Mouse (Mus musculus) testis, adult 2 months (tissue): ENCODE measurements at regions not wholly inside any gene's neighbourhood (a gene's known extent, or its start where the extent isn't known, plus 50 kb on each side); places are given as distances from the start of the nearest gene placed in this dataset.

Experiments used
- H3K27ac ChIP-seq: fragments of 200-500 bp; 2 replicates; pipeline ENCODE4 v1.5.1; 2012; ENCODE audit warnings: low read depth, low read length; ENCODE audit not compliant: control insufficient read depth, insufficient read depth
- H3K27me3 ChIP-seq: fragments of 200-500 bp; 2 replicates; pipeline ENCODE4 v1.6.1; 2012; ENCODE audit warnings: mild to moderate bottlenecking, low read length, moderate library complexity; ENCODE audit not compliant: control insufficient read depth, insufficient read depth
- H3K36me3 ChIP-seq: fragments of 200-500 bp; 2 replicates; pipeline ENCODE4 v1.6.1; 2012; ENCODE audit warnings: mild to moderate bottlenecking, low read length; ENCODE audit not compliant: control insufficient read depth, insufficient read depth
- H3K4me1 ChIP-seq: fragments of 200-500 bp; 2 replicates; pipeline ENCODE4 v1.6.1; 2012; ENCODE audit warnings: low read length; ENCODE audit not compliant: control insufficient read depth, insufficient read depth
- H3K4me3 ChIP-seq: fragments of 200-500 bp; 2 replicates; pipeline ENCODE4 v1.5.1; 2012; ENCODE audit warnings: low read depth, mild to moderate bottlenecking, low read length, moderate library complexity, mixed read lengths; ENCODE audit not compliant: control insufficient read depth
- CTCF ChIP-seq: fragments of 200-500 bp; IDR thresholded peaks from 2 replicates; pipeline ENCODE4 v1.5.1; 2012; ENCODE audit warnings: low read depth, mild to moderate bottlenecking, inconsistent platforms, low read length, moderate library complexity; ENCODE audit not compliant: control insufficient read depth, insufficient read depth, insufficient replicate concordance
- POLR2A ChIP-seq: fragments of 200-500 bp; IDR thresholded peaks from 2 replicates; pipeline ENCODE4 v1.6.1; 2012; ENCODE audit warnings: low read depth, mild to moderate bottlenecking, inconsistent platforms, low read length, moderate library complexity; ENCODE audit not compliant: control insufficient read depth

- Histone ChIP-seq H3K27ac (no peak overlapping the region), H3K4me3 (no peak overlapping the region), H3K4me1 (no peaks in the 10 kb centered on the region), H3K36me3 (no peaks in the 10 kb centered on the region), H3K27me3 (no peaks in the 10 kb centered on the region)
- TF ChIP-seq CTCF (no peak), POLR2A (no peak)
Observed at GRCm38 (mm10) chr4:142898994-142899393, 313.8 kb downstream of the Prdm2 start.

- Histone ChIP-seq H3K27me3 (no peaks in the 10 kb centered on the region), H3K4me1 (no peaks in the 10 kb centered on the region), H3K4me3 (no peak overlapping the region), H3K27ac (no peak overlapping the region), H3K36me3 (no peaks in the 10 kb centered on the region)
- TF ChIP-seq POLR2A (no peak), CTCF (no peak)
Observed at GRCm38 (mm10) chr4:142890711-142891110, 322.1 kb downstream of the Prdm2 start.

GRCm38 (mm10) chr4:142888891-142889290, 323.9 kb downstream of the Prdm2 start:
- no peak overlapping the region for H3K27ac ChIP-seq
- no peaks in the 10 kb centered on the region for H3K36me3 ChIP-seq
- no peaks in the 10 kb centered on the region for H3K4me1 ChIP-seq
- H3K4me3 ChIP-seq = no peak overlapping the region
- TF ChIP-seq POLR2A (no peak), CTCF (no peak)
- H3K27me3 ChIP-seq = no peaks in the 10 kb centered on the region

GRCm38 (mm10) chr4:142887876-142888275, 324.9 kb downstream of the Prdm2 start:
- Histone ChIP-seq H3K4me1 (no peaks in the 10 kb centered on the region), H3K27me3 (no peaks in the 10 kb centered on the region), H3K27ac (no peak overlapping the region), H3K36me3 (no peaks in the 10 kb centered on the region), H3K4me3 (no peak overlapping the region)
- TF ChIP-seq POLR2A (no peak), CTCF (no peak)

GRCm38 (mm10) chr4:142880323-142880759, 332.5 kb downstream of the Prdm2 start:
- H3K27ac ChIP-seq = no peak overlapping the region
- H3K36me3 ChIP-seq = no peaks in the 10 kb centered on the region
- TF ChIP-seq POLR2A = no peak
- TF ChIP-seq CTCF = peak; percentile 72; the same call in 1 of the 2 replicates
- H3K4me1 ChIP-seq = no peaks in the 10 kb centered on the region
- no peak overlapping the region for H3K4me3 ChIP-seq
- H3K27me3 ChIP-seq = no peaks in the 10 kb centered on the region

- Histone ChIP-seq H3K27me3 (no peaks in the 10 kb centered on the region), H3K27ac (no peak overlapping the region), H3K4me3 (no peak overlapping the region), H3K36me3 (no peaks in the 10 kb centered on the region), H3K4me1 (no peaks in the 10 kb centered on the region)
- TF ChIP-seq POLR2A = no peak
- no peak for TF ChIP-seq CTCF
Observed at GRCm38 (mm10) chr4:142876151-142876550, 336.6 kb downstream of the Prdm2 start.

GRCm38 (mm10) chr4:142875105-142875504, 337.7 kb downstream of the Prdm2 start:
- H3K4me1 ChIP-seq = no peaks in the 10 kb centered on the region
- H3K27me3 ChIP-seq = no peaks in the 10 kb centered on the region
- H3K4me3 ChIP-seq = no peak overlapping the region
- no peak overlapping the region for H3K27ac ChIP-seq
- no peaks in the 10 kb centered on the region for H3K36me3 ChIP-seq
- TF ChIP-seq CTCF = no peak
- no peak for TF ChIP-seq POLR2A

- Histone ChIP-seq H3K4me3 (no peak overlapping the region), H3K36me3 (no peaks in the 10 kb centered on the region), H3K4me1 (no peaks in the 10 kb centered on the region; the same call in 1 of the 2 replicates), H3K27me3 (no peaks in the 10 kb centered on the region), H3K27ac (no peak overlapping the region)
- TF ChIP-seq CTCF = no peak
- no peak for TF ChIP-seq POLR2A
Observed at GRCm38 (mm10) chr4:142866341-142866740, 346.5 kb downstream of the Prdm2 start.

GRCm38 (mm10) chr4:142865593-142865992, 347.2 kb downstream of the Prdm2 start:
- Histone ChIP-seq H3K4me1 (no peaks in the 10 kb centered on the region; the same call in 1 of the 2 replicates), H3K27me3 (no peaks in the 10 kb centered on the region), H3K4me3 (no peak overlapping the region), H3K36me3 (no peaks in the 10 kb centered on the region), H3K27ac (no peak overlapping the region)
- TF ChIP-seq POLR2A (no peak), CTCF (no peak)
